Mouse (Mus musculus): Measurements from ENCODE around the gene Ercc6l2. TPM values are rescaled to one million over a fixed set of nuclear protein-coding genes. Genes with fewer than 3 reads are reported as not detected.

Ercc6l2 gene
- total RNA-seq (2015) (21.0 and 21.9 TPM in 2 replicates), total RNA-seq (2017) (12.8 and 17.2 TPM in 2 replicates)

DNA sequence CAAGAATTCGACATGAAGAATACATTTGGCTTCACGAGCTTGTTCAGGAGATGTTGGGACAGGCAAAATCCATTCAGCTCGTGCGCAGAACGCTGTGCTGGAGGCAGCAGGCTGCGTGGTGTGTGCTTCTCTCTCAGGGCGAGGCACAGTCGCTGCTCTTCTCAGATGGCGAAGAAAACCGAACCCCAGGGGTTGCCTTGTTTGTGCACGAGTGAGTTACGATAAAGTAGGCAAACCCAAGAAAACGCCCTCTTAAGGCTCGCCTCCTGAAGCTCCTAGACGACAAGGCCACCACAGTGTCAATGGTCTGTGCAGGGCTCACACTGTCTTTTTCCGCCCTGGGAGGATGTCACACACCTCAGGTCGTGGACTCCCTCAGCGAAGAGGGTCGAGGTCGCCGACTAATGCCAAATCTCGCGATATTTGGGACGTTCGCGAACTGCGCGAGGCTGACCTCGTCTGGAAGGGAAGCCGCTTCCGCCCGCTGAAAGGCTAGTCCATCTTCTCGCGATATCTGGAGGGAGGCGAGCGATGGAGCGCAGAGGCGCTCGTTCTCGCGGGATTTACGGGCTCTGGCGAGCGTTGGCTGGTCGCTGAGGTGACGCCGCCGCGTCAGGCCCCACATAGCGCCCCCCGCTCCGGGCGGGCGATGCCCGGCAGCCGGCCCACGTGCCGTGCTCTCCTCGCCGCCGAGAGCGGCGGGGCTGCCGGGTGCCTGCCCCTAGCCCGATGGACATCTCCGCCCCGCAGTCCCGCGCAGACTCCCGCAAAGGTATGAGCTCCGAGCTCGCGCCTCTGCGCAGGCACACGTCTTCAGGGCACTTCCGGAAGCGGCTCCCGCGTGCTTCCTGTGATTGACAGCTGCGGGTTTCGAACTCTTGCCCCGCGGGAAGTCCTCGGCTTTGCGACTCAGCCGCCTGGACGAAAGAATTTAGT lies at the start of gene Ercc6l2:
Gene Ercc6l2, plus strand, starts transcription at position 495 of the 936 bp plus-strand sequence.
- ATAC-seq (ENCODE audit: poor library complexity, severe bottlenecking) = peak; percentile 95

GRCm38 (mm10) chr13:63766065-63766464 lies 49.0 kb upstream of the Ercc6l2 start:
- no peak for ATAC-seq (ENCODE audit: poor library complexity, severe bottlenecking)

- ATAC-seq (ENCODE audit: poor library complexity, severe bottlenecking) = no peak
These were observed 44.0 kb upstream of the Ercc6l2 start for GRCm38 (mm10) chr13:63771009-63771408.

DNA sequence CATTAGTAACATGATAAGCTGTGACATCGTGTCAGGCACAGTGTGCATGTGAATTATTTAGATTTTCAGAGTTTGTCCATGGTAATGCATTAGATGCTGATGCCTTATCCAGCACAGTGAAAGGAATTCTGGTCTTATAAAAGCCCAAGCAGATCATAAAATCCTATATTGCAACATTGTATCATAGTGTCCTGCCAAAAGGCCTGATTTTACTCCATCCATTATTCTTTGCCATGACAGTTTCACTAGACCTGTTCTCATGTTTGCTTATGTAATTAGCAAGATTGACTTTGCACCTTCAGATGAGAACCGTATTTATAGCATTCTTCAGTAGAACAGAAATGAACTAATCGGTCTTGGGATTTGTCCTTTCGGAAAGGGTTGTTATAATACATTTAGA lies 36.1 kb upstream of the Ercc6l2 start:
- no peak for ATAC-seq (ENCODE audit: poor library complexity, severe bottlenecking)

GRCm38 (mm10) chr13:63779376-63780291 lies 35.4 kb upstream of the Ercc6l2 start:
- ATAC-seq (ENCODE audit: poor library complexity, severe bottlenecking) = no peak

- no peak for ATAC-seq (ENCODE audit: poor library complexity, severe bottlenecking)
These were observed 22.7 kb upstream of the Ercc6l2 start for GRCm38 (mm10) chr13:63792234-63792831.

GRCm38 (mm10) chr13:63793345-63794308 lies 21.4 kb upstream of the Ercc6l2 start:
- ATAC-seq (ENCODE audit: poor library complexity, severe bottlenecking) = no peak

GRCm38 (mm10) chr13:63798677-63799076 lies 16.4 kb upstream of the Ercc6l2 start:
- no peak for ATAC-seq (ENCODE audit: poor library complexity, severe bottlenecking)

DNA sequence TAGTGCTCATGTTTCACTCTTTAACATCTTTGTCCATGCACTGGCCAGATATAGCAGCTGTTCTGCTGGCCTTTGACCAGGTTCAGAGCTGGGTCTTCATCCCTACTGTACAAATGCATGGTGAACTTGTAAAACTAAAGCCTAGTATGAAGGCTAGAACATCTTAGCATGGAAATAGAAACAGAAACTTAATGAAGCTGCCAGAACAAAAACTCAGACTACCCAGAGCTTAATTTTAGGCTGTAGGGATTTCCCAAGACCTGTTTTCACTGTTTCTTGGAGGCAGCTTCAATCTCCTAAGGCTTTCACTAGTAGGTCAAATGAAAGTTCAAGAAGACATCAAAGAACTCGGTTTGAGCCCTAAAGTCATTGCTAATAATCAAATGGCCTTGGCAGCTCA lies 15.1 kb upstream of the Ercc6l2 start:
- ATAC-seq (ENCODE audit: poor library complexity, severe bottlenecking) = no peak

- ATAC-seq (ENCODE audit: poor library complexity, severe bottlenecking) = no peak
These were observed 13.8 kb upstream of the Ercc6l2 start for GRCm38 (mm10) chr13:63801289-63801688.

GRCm38 (mm10) chr13:63807233-63807632 lies 7.8 kb upstream of the Ercc6l2 start:
- no peak for ATAC-seq (ENCODE audit: poor library complexity, severe bottlenecking)

- ATAC-seq (ENCODE audit: poor library complexity, severe bottlenecking) = no peak
These were observed 7.1 kb upstream of the Ercc6l2 start for GRCm38 (mm10) chr13:63807979-63808378.

GRCm38 (mm10) chr13:63811477-63811876 lies 3.6 kb upstream of the Ercc6l2 start:
- ATAC-seq (ENCODE audit: poor library complexity, severe bottlenecking) = no peak

DNA sequence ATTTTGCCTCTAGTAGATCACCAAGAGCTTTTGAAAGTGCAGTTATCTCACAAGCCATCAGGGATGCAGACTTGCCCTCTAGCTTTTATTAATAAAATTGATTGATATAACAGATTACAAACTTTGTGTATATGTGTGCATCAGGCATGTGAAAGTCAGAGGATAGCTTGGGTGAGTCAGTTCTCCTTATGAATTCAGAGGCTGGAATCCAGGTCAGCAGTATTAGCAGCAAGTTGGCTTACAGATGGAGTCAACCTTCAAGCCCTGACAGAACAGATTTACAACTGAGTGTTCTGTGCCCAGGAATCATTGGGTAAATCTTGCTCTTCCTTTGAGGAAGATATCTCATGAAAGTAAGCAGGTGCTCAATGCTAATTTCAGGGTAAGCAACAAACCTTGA lies 891 bp downstream of the Ercc6l2 start:
- no peak for ATAC-seq (ENCODE audit: poor library complexity, severe bottlenecking)

DNA sequence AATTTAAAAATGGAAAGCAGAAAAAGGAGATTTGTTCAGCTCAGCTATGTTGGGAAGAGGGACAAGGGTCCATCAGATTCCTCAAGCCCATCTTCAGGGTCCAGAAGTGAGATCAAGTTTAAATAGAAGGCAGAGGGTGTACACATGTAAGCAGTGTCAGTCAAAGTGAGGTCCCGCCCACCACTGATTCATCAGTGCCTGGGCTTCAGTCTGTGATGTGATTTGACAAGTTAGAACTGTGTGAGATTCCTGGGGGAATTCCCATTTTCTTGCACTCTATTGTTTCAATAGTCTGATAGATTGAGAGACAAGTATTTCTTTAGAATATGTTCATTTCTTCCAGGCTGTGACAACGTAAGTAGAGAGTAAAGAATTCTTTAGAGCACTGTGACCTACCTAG lies 30.7 kb downstream of the Ercc6l2 start:
- ATAC-seq (ENCODE audit: poor library complexity, severe bottlenecking) = no peak

GRCm38 (mm10) chr13:63850308-63851011 lies 35.4 kb downstream of the Ercc6l2 start:
- ATAC-seq (ENCODE audit: poor library complexity, severe bottlenecking) = no peak

DNA sequence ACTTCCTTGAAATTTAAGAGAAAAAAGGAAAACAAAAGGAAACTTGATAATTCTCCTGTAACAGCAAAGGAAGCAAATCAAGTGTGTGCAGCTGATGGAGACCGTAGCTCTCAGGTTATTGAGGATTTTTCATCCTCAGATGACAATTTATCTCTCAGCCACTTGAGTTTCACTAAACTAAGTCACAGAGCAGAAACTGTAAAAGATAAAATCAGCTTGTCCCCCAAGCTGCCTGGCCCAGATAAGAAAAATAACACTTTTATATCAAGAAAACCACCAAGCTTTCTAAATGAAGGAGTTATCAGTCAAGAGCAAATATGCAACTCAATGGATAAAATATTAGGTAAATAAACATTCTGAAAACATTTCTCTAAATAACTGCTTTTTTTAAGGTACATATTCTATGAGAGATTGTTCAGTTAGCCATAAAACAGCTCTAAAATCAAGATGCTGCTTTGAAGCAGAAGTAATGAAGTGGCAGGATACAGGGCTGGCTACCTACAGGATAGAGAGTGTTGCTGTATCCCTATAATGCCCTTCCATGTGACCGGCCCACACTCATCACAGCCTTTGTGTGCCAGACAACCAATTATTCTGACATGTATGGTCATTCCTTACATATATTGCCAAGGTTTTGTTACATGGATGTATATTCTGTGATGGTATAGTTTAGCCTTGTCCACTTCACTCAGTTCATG lies 57.7 kb downstream of the Ercc6l2 start:
- ATAC-seq (ENCODE audit: poor library complexity, severe bottlenecking) = no peak

GRCm38 (mm10) chr13:63877138-63877537 lies 62.1 kb downstream of the Ercc6l2 start:
- peak; percentile 96 for ATAC-seq (ENCODE audit: poor library complexity, severe bottlenecking)

All from megakaryocyte, adult 5-6 weeks (primary cell).